Mouse (Mus musculus) MEL (cell line): ENCODE measurements around the gene Cyp20a1. TPM values are rescaled to one million over a fixed set of nuclear protein-coding genes. Genes with fewer than 3 reads are reported as not detected.
A peak's percentile ranks its signal among the peaks of the same experiment; 100 is the strongest.

ENCODE experiments used
- DNase-seq: peaks from one replicate; pipeline ENCODE4 v3.0.0; 2011; ENCODE audit warnings: low read depth, low spot score
- H3K27ac ChIP-seq: 2 replicates; pipeline ENCODE4 v1.5.1; 2012; ENCODE audit warnings: low read depth, mild to moderate bottlenecking, control low read depth, low read length, moderate library complexity; ENCODE audit not compliant: control insufficient read depth
- H3K27me3 ChIP-seq, 2 experiments: fragments of 150-350 bp in 1 of 2; sonication (generic) in 1 of 2; 2 replicates each; pipeline ENCODE4 v1.6.1; 2012; ENCODE audit warnings: low read length in 2 of 2, mild to moderate bottlenecking in 2 of 2, improper control_type of control experiment in 1 of 2, moderate library complexity in 1 of 2; ENCODE audit not compliant: insufficient read depth in 2 of 2, control insufficient read depth in 1 of 2
- H3K36me3 ChIP-seq, 2 experiments: 2 replicates each; pipeline ENCODE4 v1.6.1; 2012 to 2014; ENCODE audit warnings: low read length in 2 of 2, improper control_type of control experiment in 1 of 2, inconsistent platforms in 1 of 2, mild to moderate bottlenecking in 1 of 2; ENCODE audit not compliant: insufficient read depth in 2 of 2, control insufficient read depth in 1 of 2
- H3K4me1 ChIP-seq, 2 experiments: fragments of 150-350 bp in 1 of 2; sonication (generic) in 1 of 2; 2 replicates each; pipeline ENCODE4 v1.6.1; 2012; ENCODE audit warnings: low read length in 2 of 2, improper control_type of control experiment in 1 of 2, mild to moderate bottlenecking in 1 of 2; ENCODE audit not compliant: insufficient read depth in 2 of 2, control insufficient read depth in 1 of 2
- H3K4me3 ChIP-seq, 2 experiments: fragments of 150-350 bp in 1 of 2; sonication (generic) in 1 of 2; 2 replicates each; pipeline ENCODE4 v1.5.1; 2012; ENCODE audit warnings: low read depth in 2 of 2, low read length in 2 of 2, mild to moderate bottlenecking in 2 of 2, moderate library complexity in 2 of 2, control low read depth in 1 of 2, improper control_type of control experiment in 1 of 2; ENCODE audit not compliant: control insufficient read depth in 1 of 2, insufficient read depth in 1 of 2
- H3K79me2 ChIP-seq: 2 replicates; pipeline ENCODE4 v1.6.1; 2012; ENCODE audit warnings: mild to moderate bottlenecking, low read length, moderate library complexity; ENCODE audit not compliant: control insufficient read depth, poor library complexity, insufficient read depth
- H3K9ac ChIP-seq: 2 replicates; pipeline ENCODE4 v1.6.1; 2012; ENCODE audit warnings: low read depth, mild to moderate bottlenecking, control low read depth, low read length, moderate library complexity; ENCODE audit not compliant: control insufficient read depth, poor library complexity, severe bottlenecking
- H3K9me3 ChIP-seq: fragments of 150-350 bp; sonication (generic); replicated peaks from 2 replicates; pipeline ENCODE4 v1.6.1; 2012; ENCODE audit warnings: mild to moderate bottlenecking, low read length, improper control_type of control experiment, moderate library complexity; ENCODE audit not compliant: insufficient read depth
- BHLHE40 ChIP-seq: IDR thresholded peaks from 2 replicates; pipeline ENCODE4 v1.6.1; 2012; ENCODE audit warnings: low read depth, mild to moderate bottlenecking, inconsistent platforms, low read length, improper control_type of control experiment, borderline replicate concordance
- CHD1 ChIP-seq: IDR thresholded peaks from 2 replicates; pipeline ENCODE4 v1.6.1; 2012; ENCODE audit warnings: low read depth, mild to moderate bottlenecking, inconsistent platforms, low read length, improper control_type of control experiment
- CHD2 ChIP-seq: IDR thresholded peaks from 2 replicates; pipeline ENCODE4 v1.6.1; 2011; ENCODE audit warnings: low read length, improper control_type of control experiment
- E2F4 ChIP-seq: IDR thresholded peaks from 2 replicates; pipeline ENCODE4 v1.6.1; 2011; ENCODE audit warnings: low read depth, low read length, improper control_type of control experiment, borderline replicate concordance
- ELF1 ChIP-seq: IDR thresholded peaks from 2 replicates; pipeline ENCODE4 v1.6.1; 2014; ENCODE audit warnings: low read depth, mild to moderate bottlenecking, inconsistent platforms, low read length, improper control_type of control experiment, moderate library complexity
- EP300 ChIP-seq, 2 experiments: IDR thresholded peaks; 2 replicates each; pipeline ENCODE4 v1.6.1; 2011; ENCODE audit warnings: improper control_type of control experiment in 2 of 2, low read length in 2 of 2, low read depth in 1 of 2, mild to moderate bottlenecking in 1 of 2
- ETS1 ChIP-seq: IDR thresholded peaks from 2 replicates; pipeline ENCODE4 v1.6.1; 2012; ENCODE audit warnings: low read depth, mild to moderate bottlenecking, inconsistent platforms, low read length, improper control_type of control experiment, moderate library complexity
- GABPA ChIP-seq: IDR thresholded peaks from 2 replicates; pipeline ENCODE4 v1.6.1; 2012; ENCODE audit warnings: low read depth, mild to moderate bottlenecking, inconsistent platforms, low read length, improper control_type of control experiment, moderate library complexity
- HCFC1 ChIP-seq: IDR thresholded peaks from 2 replicates; pipeline ENCODE4 v1.6.1; 2012; ENCODE audit warnings: low read depth, mild to moderate bottlenecking, inconsistent platforms, low read length, improper control_type of control experiment, moderate library complexity
- KAT2A ChIP-seq: conservative IDR thresholded peaks from 2 replicates; pipeline ENCODE4 v1.6.1; 2012; ENCODE audit warnings: low read depth, low read length, improper control_type of control experiment, inconsistent platforms
- MAFK ChIP-seq: IDR thresholded peaks from 2 replicates; pipeline ENCODE4 v1.6.1; 2011; ENCODE audit warnings: low read depth, mild to moderate bottlenecking, low read length, improper control_type of control experiment, borderline replicate concordance
- MAX ChIP-seq: IDR thresholded peaks from 2 replicates; pipeline ENCODE4 v1.6.1; 2011; ENCODE audit warnings: low read length, improper control_type of control experiment
- MAZ ChIP-seq: IDR thresholded peaks from 2 replicates; pipeline ENCODE4 v1.6.1; 2012; ENCODE audit warnings: low read depth, mild to moderate bottlenecking, inconsistent platforms, low read length, improper control_type of control experiment
- MEF2A ChIP-seq: IDR thresholded peaks from 2 replicates; pipeline ENCODE4 v1.6.1; 2014; ENCODE audit warnings: low read depth, mild to moderate bottlenecking, inconsistent platforms, low read length, improper control_type of control experiment; ENCODE audit not compliant: poor library complexity, insufficient replicate concordance, severe bottlenecking; ENCODE audit errors: extremely low read depth
- MXI1 ChIP-seq: IDR thresholded peaks from 2 replicates; pipeline ENCODE4 v1.6.1; 2011; ENCODE audit warnings: mild to moderate bottlenecking, low read depth, low read length, improper control_type of control experiment
- NELFE ChIP-seq: IDR thresholded peaks from 2 replicates; pipeline ENCODE4 v1.6.1; 2011; ENCODE audit warnings: low read depth, low read length, improper control_type of control experiment
- NRF1 ChIP-seq: IDR thresholded peaks from 2 replicates; pipeline ENCODE4 v1.6.1; 2014; ENCODE audit warnings: low read depth, mild to moderate bottlenecking, inconsistent platforms, low read length, improper control_type of control experiment, moderate library complexity; ENCODE audit not compliant: poor library complexity, insufficient read depth, severe bottlenecking
- POLR2A ChIP-seq, 2 experiments: IDR thresholded peaks; 2 replicates each; pipeline ENCODE4 v1.6.1; 2011 to 2012; ENCODE audit warnings: low read length in 2 of 2, mild to moderate bottlenecking in 2 of 2, control low read depth in 1 of 2, improper control_type of control experiment in 1 of 2, low read depth in 1 of 2, moderate library complexity in 1 of 2; ENCODE audit not compliant: control insufficient read depth in 1 of 2, insufficient read depth in 1 of 2, poor library complexity in 1 of 2
- POLR2AphosphoS2 ChIP-seq: IDR thresholded peaks from 2 replicates; pipeline ENCODE4 v1.6.1; 2011; ENCODE audit warnings: low read length, improper control_type of control experiment
- POLR2AphosphoS5 ChIP-seq: IDR thresholded peaks from 2 replicates; pipeline ENCODE4 v1.6.1; 2012; ENCODE audit warnings: low read depth, borderline replicate concordance, mild to moderate bottlenecking, inconsistent platforms, low read length, moderate library complexity, mixed read lengths
- RCOR1 ChIP-seq: IDR thresholded peaks from 2 replicates; pipeline ENCODE4 v1.6.1; 2012; ENCODE audit warnings: low read depth, mild to moderate bottlenecking, inconsistent platforms, low read length, improper control_type of control experiment
- SIN3A ChIP-seq: IDR thresholded peaks from 2 replicates; pipeline ENCODE4 v1.6.1; 2012; ENCODE audit warnings: low read length, improper control_type of control experiment, inconsistent platforms
- TCF12 ChIP-seq: IDR thresholded peaks from 2 replicates; pipeline ENCODE4 v1.6.1; 2014; ENCODE audit warnings: low read depth, mild to moderate bottlenecking, inconsistent platforms, low read length, improper control_type of control experiment, moderate library complexity
- USF1 ChIP-seq: IDR thresholded peaks from 2 replicates; pipeline ENCODE4 v1.6.1; 2014; ENCODE audit warnings: low read depth, mild to moderate bottlenecking, inconsistent platforms, low read length, improper control_type of control experiment, moderate library complexity
- ZC3H11A ChIP-seq: IDR thresholded peaks from 2 replicates; pipeline ENCODE4 v1.6.1; 2012; ENCODE audit warnings: low read depth, mild to moderate bottlenecking, inconsistent platforms, low read length, improper control_type of control experiment
- ZKSCAN1 ChIP-seq: IDR thresholded peaks from 2 replicates; pipeline ENCODE4 v1.6.1; 2012; ENCODE audit warnings: low read depth, mild to moderate bottlenecking, inconsistent platforms, low read length, improper control_type of control experiment, moderate library complexity
- ZMIZ1 ChIP-seq: IDR thresholded peaks from 2 replicates; pipeline ENCODE4 v1.6.1; 2012; ENCODE audit warnings: low read depth, mild to moderate bottlenecking, inconsistent platforms, low read length, improper control_type of control experiment, moderate library complexity
- polyA plus RNA-seq, 2 experiments: library from polyadenylated mRNA; stranded (reverse) in 1 of 2; unstranded in 1 of 2; fragments of >175 nt in 1 of 2; fragments of >200 nt in 1 of 2; gene quantifications; 2 replicates each; pipeline versions ENCODE4 v1.2.1 to v1.2.4; 2012; ENCODE audit warnings: low replicate concordance in 2 of 2, low read depth in 1 of 2; ENCODE audit not compliant: insufficient read length in 2 of 2, insufficient read depth in 1 of 2, missing spikeins in 1 of 2
- total RNA-seq: library from RNA; depleted of rRNA; stranded (reverse); fragments of 300-350 nt; gene quantifications from 2 replicates; pipeline ENCODE4 v1.2.3, GENCODE M21; 2012

The Cyp20a1 gene
- total and polyA plus RNA-seq, 3 experiments = 14.5 to 24.0 TPM; not detected in 1

DNA sequence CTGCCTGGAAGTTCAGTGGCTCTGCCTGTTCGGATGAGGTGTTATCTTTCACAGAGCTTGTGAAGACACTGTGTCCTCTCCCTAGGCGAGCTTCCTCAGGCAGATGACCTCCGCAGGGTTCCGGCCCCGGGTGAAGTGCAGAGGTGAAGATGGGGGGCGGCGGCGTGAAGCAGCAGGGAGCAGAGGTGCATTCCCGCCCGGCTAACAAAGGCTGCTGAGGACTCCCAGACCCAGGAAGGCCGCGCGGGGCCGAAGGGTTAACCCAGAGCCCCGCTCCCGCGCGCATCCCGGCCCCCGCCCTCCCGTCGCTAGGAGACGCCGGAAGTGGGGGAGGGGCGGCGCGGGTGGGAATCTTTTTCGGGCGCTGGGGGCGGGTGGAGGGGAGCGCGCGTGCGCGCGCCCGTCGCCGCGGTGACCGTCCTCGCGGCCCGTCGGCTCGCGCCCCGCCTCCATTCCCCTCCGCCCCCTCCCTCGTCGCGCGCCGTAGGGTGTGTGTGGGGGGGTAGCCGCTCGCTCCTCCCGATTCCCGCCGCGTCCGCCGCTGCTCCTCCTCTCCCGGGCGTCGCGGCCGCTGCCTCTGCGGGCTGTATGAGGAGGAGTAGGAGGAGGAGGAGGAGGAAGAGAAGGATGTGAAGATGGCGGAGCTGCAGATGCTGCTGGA, 66.2 kb downstream of the Cyp20a1 start, which contains the start of gene Abi2:
TSS of gene Abi2 (plus strand) at position 452 of the 661 bp plus-strand sequence.
- DNase-seq = peak; percentile 89
- peak within 1 kb of the TSS; percentile 77 for H3K27ac ChIP-seq
- H3K36me3 ChIP-seq = peaks cover 0 to 30% of the 10 kb centered on the region in 2 experiments; a peak in 2 of 4 replicates
- peak within 1 kb of the TSS; percentile 93 for H3K9ac ChIP-seq
- H3K79me2 ChIP-seq = peaks cover 27% of the 10 kb centered on the region
- H3K4me1 ChIP-seq = peaks cover 5 to 12% of the 10 kb centered on the region in 2 experiments; a peak in 3 of 4 replicates
- TF ChIP-seq CHD2 (peak; percentile 25; the same call in 1 of the 2 replicates), NELFE (peak; percentile 39), RCOR1 (no peak), POLR2AphosphoS5 (no peak), POLR2A (IDR thresholded peaks at IDR 0.05; ENCODE audit: control insufficient read depth in 1 of 2, insufficient read depth in 1 of 2, low read depth in 1 of 2, low read length in 2 of 2, poor library complexity in 1 of 2) (peak in 1 of 2 experiments; percentile 63; a peak in 2 of 4 replicates), MAX (peak; percentile 18; the same call in 1 of the 2 replicates), SIN3A (peak; percentile 69), MXI1 (peak; percentile 31), ELF1 (peak; percentile 36; the same call in 1 of the 2 replicates), NRF1 (peak; percentile 67), EP300 (IDR thresholded peaks at IDR 0.05; ENCODE audit: low read depth in 1 of 2, low read length in 2 of 2) (peak in 1 of 2 experiments; percentile 50; a peak in 2 of 4 replicates), TCF12 (peak; percentile 28; the same call in 1 of the 2 replicates), MAZ (peak; percentile 95), MAFK (no peak)
- H3K4me3 ChIP-seq = peak within 1 kb of the TSS; percentile 76 to 96
- H3K9me3 ChIP-seq = no peaks in the 10 kb centered on the region
- H3K27me3 ChIP-seq = no peaks in the 10 kb centered on the region

DNA sequence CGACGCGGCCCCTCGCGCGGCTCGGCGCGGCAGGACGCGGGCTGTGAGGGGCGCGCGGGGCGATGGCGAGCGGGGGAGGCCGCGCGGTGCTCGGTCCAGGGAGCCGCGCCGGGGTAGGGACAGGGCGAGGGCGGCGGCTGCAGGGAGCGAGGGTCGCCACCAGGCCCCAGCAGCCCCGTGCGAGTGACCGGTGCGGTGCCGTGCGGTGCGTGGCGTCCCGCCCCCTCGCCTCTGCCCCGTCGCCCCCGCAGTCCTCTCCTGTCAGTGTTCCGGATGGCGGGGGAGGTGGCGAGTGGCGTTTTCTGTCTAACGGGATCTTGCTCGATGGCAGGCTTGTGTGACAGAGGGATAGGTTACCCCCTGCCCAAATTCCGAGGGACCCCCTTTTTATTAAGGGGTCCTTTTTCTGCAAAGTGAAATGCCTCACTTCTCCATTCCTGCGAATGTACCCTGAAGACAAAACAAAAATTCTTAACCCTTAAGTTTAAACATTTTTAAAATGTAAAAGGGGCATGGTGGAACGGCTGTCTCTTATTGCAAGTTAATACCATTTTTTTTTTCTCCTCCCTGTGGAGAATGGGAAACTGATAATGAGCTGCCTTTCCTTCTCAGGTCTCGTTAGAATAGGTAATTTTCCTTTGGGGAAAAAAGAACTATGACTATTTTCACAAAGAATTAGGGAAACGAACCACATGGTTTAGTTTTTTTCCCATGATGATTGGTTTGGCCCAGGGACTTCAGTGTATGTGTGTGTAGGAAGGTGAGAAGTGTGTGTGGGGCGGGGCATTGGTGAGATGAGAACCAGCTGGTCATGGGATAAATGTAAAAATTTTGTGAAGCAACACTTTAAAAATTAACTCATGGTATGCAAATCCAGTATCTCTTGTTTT, 67.0 kb downstream of the Cyp20a1 start:
- Histone ChIP-seq H3K36me3 (peaks cover 0 to 35% of the 10 kb centered on the region in 2 experiments; a peak in 2 of 4 replicates), H3K79me2 (peaks cover 27% of the 10 kb centered on the region), H3K9me3 (no peaks in the 10 kb centered on the region), H3K9ac (peak overlapping the region; percentile 93), H3K27ac (peak overlapping the region; percentile 77), H3K4me1 (peaks cover 9 to 16% of the 10 kb centered on the region in 2 experiments; a peak in 3 of 4 replicates), H3K4me3 (peak overlapping the region; percentile 76 to 96), H3K27me3 (no peaks in the 10 kb centered on the region)
- DNase-seq = peak; percentile 73
- TF ChIP-seq GABPA = no peak
- no peak for TF ChIP-seq POLR2AphosphoS2
- TF ChIP-seq CHD2 = no peak
- TF ChIP-seq ETS1 = no peak
- no peak for TF ChIP-seq MEF2A
- TF ChIP-seq MXI1 = peak; percentile 28; the same call in 1 of the 2 replicates
- no peak for TF ChIP-seq ZC3H11A
- TF ChIP-seq KAT2A = no peak
- no peak for TF ChIP-seq ZKSCAN1
- peak; percentile 44; the same call in 1 of the 2 replicates for TF ChIP-seq MAX
- peak; percentile 95 for TF ChIP-seq CHD1
- TF ChIP-seq USF1 = no peak
- no peak for TF ChIP-seq ELF1
- no peak for TF ChIP-seq BHLHE40
- peak; percentile 39; the same call in 1 of the 2 replicates for TF ChIP-seq HCFC1
- TF ChIP-seq ZMIZ1 = no peak
- TF ChIP-seq E2F4 = no peak
